Mouse (Mus musculus) olfactory bulb, adult 2 months (tissue): ENCODE data around the gene Psmd5.

Experiments
- CTCF ChIP-seq: fragments of 200-500 bp; IDR thresholded peaks from 2 replicates; pipeline ENCODE4 v1.5.1; 2012; ENCODE audit warnings: low read depth, mild to moderate bottlenecking, low read length, moderate library complexity; ENCODE audit not compliant: insufficient read depth
- POLR2A ChIP-seq: fragments of 200-500 bp; IDR thresholded peaks from 2 replicates; pipeline ENCODE4 v1.6.1; 2012; ENCODE audit warnings: mild to moderate bottlenecking, low read depth, low read length, moderate library complexity; ENCODE audit not compliant: insufficient read depth

DNA sequence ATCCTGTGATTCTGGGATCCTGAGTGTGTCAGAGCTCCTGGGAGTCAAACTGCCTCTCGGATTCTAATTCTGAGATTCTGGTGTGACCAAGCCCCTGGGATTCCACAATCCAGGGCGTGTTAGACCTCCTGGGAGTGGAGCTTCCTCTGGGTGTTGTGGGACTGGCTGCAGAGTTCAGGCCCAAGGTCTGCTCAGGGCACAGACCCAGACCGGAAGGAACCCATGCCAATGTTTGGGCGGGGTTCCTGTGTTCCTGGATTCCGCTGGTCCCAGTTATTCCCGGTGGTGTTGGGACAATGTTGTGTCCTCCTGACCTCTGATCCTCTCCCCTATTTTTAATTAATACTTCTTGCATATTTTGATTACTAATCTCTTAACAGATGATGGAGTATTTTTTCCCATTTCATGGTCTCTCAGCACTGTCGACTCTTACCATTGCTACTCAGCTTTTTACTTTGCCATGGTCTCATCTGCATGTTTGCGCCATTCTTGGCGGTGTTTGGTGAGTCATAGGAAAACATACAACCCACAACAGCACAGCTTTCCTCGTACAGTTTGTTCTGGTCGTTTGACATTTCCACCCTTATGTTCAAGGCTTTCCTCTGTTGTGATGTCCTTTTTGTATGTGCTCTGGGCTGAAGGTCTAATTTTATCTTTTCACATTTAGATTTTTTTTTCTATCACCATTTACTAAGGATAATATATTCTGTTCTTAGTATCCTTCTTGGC is 31.4 kb downstream of the Psmd5 start:
- TF ChIP-seq POLR2A, result no peak
- TF ChIP-seq CTCF, result no peak
